Mouse (Mus musculus) MEL (cell line): ENCODE data around the gene Gbp2b.

Experiments
- CTCF ChIP-seq, 3 experiments: IDR thresholded peaks in 2 of 3; conservative IDR thresholded peaks in 1 of 3; 2 replicates each; pipeline ENCODE4 v1.5.1; 2011 to 2012; ENCODE audit warnings: low read length in 3 of 3, low read depth in 2 of 3, mild to moderate bottlenecking in 2 of 3, improper control_type of control experiment in 1 of 3, inconsistent platforms in 1 of 3, mixed read lengths in 1 of 3, moderate library complexity in 1 of 3; ENCODE audit not compliant: control insufficient read depth in 1 of 3, insufficient read depth in 1 of 3, poor library complexity in 1 of 3, severe bottlenecking in 1 of 3
- E2F4 ChIP-seq: IDR thresholded peaks from 2 replicates; pipeline ENCODE4 v1.6.1; 2011; ENCODE audit warnings: low read depth, low read length, improper control_type of control experiment, borderline replicate concordance
- KAT2A ChIP-seq: conservative IDR thresholded peaks from 2 replicates; pipeline ENCODE4 v1.6.1; 2012; ENCODE audit warnings: low read depth, low read length, improper control_type of control experiment, inconsistent platforms
- MAFK ChIP-seq: IDR thresholded peaks from 2 replicates; pipeline ENCODE4 v1.6.1; 2011; ENCODE audit warnings: low read depth, mild to moderate bottlenecking, low read length, improper control_type of control experiment, borderline replicate concordance
- MAX ChIP-seq: IDR thresholded peaks from 2 replicates; pipeline ENCODE4 v1.6.1; 2011; ENCODE audit warnings: low read length, improper control_type of control experiment
- MEF2A ChIP-seq: IDR thresholded peaks from 2 replicates; pipeline ENCODE4 v1.6.1; 2014; ENCODE audit warnings: low read depth, mild to moderate bottlenecking, inconsistent platforms, low read length, improper control_type of control experiment; ENCODE audit not compliant: poor library complexity, insufficient replicate concordance, severe bottlenecking; ENCODE audit errors: extremely low read depth
- MYC ChIP-seq: IDR thresholded peaks from 2 replicates; pipeline ENCODE4 v1.6.1; 2011; ENCODE audit warnings: low read depth, mild to moderate bottlenecking, low read length, improper control_type of control experiment, moderate library complexity
- POLR2A ChIP-seq, 2 experiments: IDR thresholded peaks; 2 replicates each; pipeline ENCODE4 v1.6.1; 2011 to 2012; ENCODE audit warnings: low read length in 2 of 2, mild to moderate bottlenecking in 2 of 2, control low read depth in 1 of 2, improper control_type of control experiment in 1 of 2, low read depth in 1 of 2, moderate library complexity in 1 of 2; ENCODE audit not compliant: control insufficient read depth in 1 of 2, insufficient read depth in 1 of 2, poor library complexity in 1 of 2
- POLR2AphosphoS2 ChIP-seq: IDR thresholded peaks from 2 replicates; pipeline ENCODE4 v1.6.1; 2011; ENCODE audit warnings: low read length, improper control_type of control experiment
- RCOR1 ChIP-seq: IDR thresholded peaks from 2 replicates; pipeline ENCODE4 v1.6.1; 2012; ENCODE audit warnings: low read depth, mild to moderate bottlenecking, inconsistent platforms, low read length, improper control_type of control experiment
- USF1 ChIP-seq: IDR thresholded peaks from 2 replicates; pipeline ENCODE4 v1.6.1; 2014; ENCODE audit warnings: low read depth, mild to moderate bottlenecking, inconsistent platforms, low read length, improper control_type of control experiment, moderate library complexity
- USF2 ChIP-seq, 2 experiments: IDR thresholded peaks; 2 replicates each; pipeline ENCODE4 v1.6.1; 2011 to 2012; ENCODE audit warnings: improper control_type of control experiment in 2 of 2, low read length in 2 of 2, borderline replicate concordance in 1 of 2, inconsistent platforms in 1 of 2, low read depth in 1 of 2, mild to moderate bottlenecking in 1 of 2; ENCODE audit not compliant: insufficient read depth in 1 of 2
- ZC3H11A ChIP-seq: IDR thresholded peaks from 2 replicates; pipeline ENCODE4 v1.6.1; 2012; ENCODE audit warnings: low read depth, mild to moderate bottlenecking, inconsistent platforms, low read length, improper control_type of control experiment

- TF ChIP-seq MAFK (no peak), CTCF (IDR thresholded peaks at IDR 0.05 in 2 of 3, conservative IDR thresholded peaks at IDR 0.05 in 1 of 3; ENCODE audit: control insufficient read depth in 1 of 3, insufficient read depth in 1 of 3, low read depth in 2 of 3, low read length in 3 of 3, poor library complexity in 1 of 3, severe bottlenecking in 1 of 3) (no peak), RCOR1 (no peak), MAX (no peak), POLR2AphosphoS2 (no peak), POLR2A (IDR thresholded peaks at IDR 0.05; ENCODE audit: control insufficient read depth in 1 of 2, insufficient read depth in 1 of 2, low read depth in 1 of 2, low read length in 2 of 2, poor library complexity in 1 of 2) (no peak), ZC3H11A (no peak), E2F4 (no peak), USF1 (no peak), MYC (no peak), KAT2A (no peak), USF2 (IDR thresholded peaks at IDR 0.05; ENCODE audit: borderline replicate concordance in 1 of 2, insufficient read depth in 1 of 2, low read depth in 1 of 2, low read length in 2 of 2) (no peak), MEF2A (no peak)
These were observed 7.0 kb downstream of the Gbp2b start for GRCm38 (mm10) chr3:142601675-142602074.
